9 mouse cellular contexts compared by ENCODE assay signal in genomic region chr9:69670551-69671044, GRCm38 (mm10).
A peak's percentile ranks its signal among the peaks of the same experiment; 100 is the strongest.
DNase-seq lines count a peak whose midpoint lies in the region; ATAC-seq and TF ChIP-seq lines count a peak whose summit lies in the region.
"Had no signal": no experiment of that assay in that cellular context is flagged by ENCODE, and none has a peak within 500 bp of the region (broad histone marks: within the 10 kb centered on the region; RNA-seq: fewer than 3 reads in every experiment).

No protein-coding gene starts in this region.

- H3K4me2 ChIP-seq in liver, embryonic 12.5 days, result peak overlapping the region; percentile 35; the same call in 1 of the 2 replicates
- no peak overlapping the region for H3K4me2 ChIP-seq in liver, postnatal 0 days (ENCODE audit: low read depth, low read length)
- peak overlapping the region; percentile 39 for H3K4me2 ChIP-seq in embryonic facial prominence, embryonic 11.5 days (ENCODE audit: low read depth, low read length)
- peak overlapping the region; percentile 62 for H3K4me2 ChIP-seq in hindbrain, embryonic 15.5 days
- H3K4me2 ChIP-seq in neural tube, embryonic 14.5 days (ENCODE audit: low read depth, low read length), result peak overlapping the region; percentile 41

- no peak for ATAC-seq in liver, embryonic 12.5 days
- no peak for ATAC-seq in liver, postnatal 0 days
- ATAC-seq in embryonic facial prominence, embryonic 11.5 days (replicated peaks; ENCODE audit: insufficient number of reproducible peaks, low FRiP score, low TSS enrichment, low read depth), result peak; percentile 65; the same call in 1 of the 2 replicates
- ATAC-seq in hindbrain, embryonic 15.5 days (ENCODE audit: low FRiP score, low read depth), result peak; percentile 84
- peak; percentile 94 for ATAC-seq in neural tube, embryonic 14.5 days (ENCODE audit: low read depth)
- ATAC-seq in frontal cortex, adult (ENCODE audit: low TSS enrichment), result no peak

- no peak overlapping the region for H3K27ac ChIP-seq in liver, embryonic 12.5 days
- H3K27ac ChIP-seq in liver, postnatal 0 days (ENCODE audit: low read depth), result no peak overlapping the region
- no peak overlapping the region for H3K27ac ChIP-seq in embryonic facial prominence, embryonic 11.5 days (replicated peaks; ENCODE audit: low read depth, low read length)
- 0 out of 2 replicates have a peak overlapping the region, but pooled peaks have one; percentile 21 for H3K27ac ChIP-seq in hindbrain, embryonic 15.5 days (replicated peaks)
- H3K27ac ChIP-seq in neural tube, embryonic 14.5 days (ENCODE audit: low read depth, low read length), result no peak overlapping the region

- TF ChIP-seq EP300 in liver, postnatal 0 days (IDR thresholded peaks at IDR 0.05; ENCODE audit: low read depth), result no peak

- no peaks in the 10 kb centered on the region for H3K4me1 ChIP-seq in liver, embryonic 12.5 days
- H3K4me1 ChIP-seq in liver, postnatal 0 days (ENCODE audit: insufficient read depth), result 0 out of 2 replicates have a peak, but pooled peaks cover 3% of the 10 kb centered on the region
- H3K4me1 ChIP-seq in embryonic facial prominence, embryonic 11.5 days (ENCODE audit: control insufficient read depth, insufficient read depth, low read length), result peaks cover 7% of the 10 kb centered on the region; the same call in 1 of the 2 replicates
- peaks cover 29% of the 10 kb centered on the region for H3K4me1 ChIP-seq in hindbrain, embryonic 15.5 days (replicated peaks)
- H3K4me1 ChIP-seq in neural tube, embryonic 14.5 days (ENCODE audit: control insufficient read depth, insufficient read depth, low read length), result peaks cover 15% of the 10 kb centered on the region; the same call in 1 of the 2 replicates

- H3K4me3 ChIP-seq in liver, embryonic 12.5 days, result no peak overlapping the region
- H3K4me3 ChIP-seq in liver, postnatal 0 days (ENCODE audit: low read depth, low read length), result no peak overlapping the region
- H3K4me3 ChIP-seq in embryonic facial prominence, embryonic 11.5 days (ENCODE audit: low read depth, low read length), result peak overlapping the region; percentile 18
- H3K4me3 ChIP-seq in hindbrain, embryonic 15.5 days, result peak overlapping the region; percentile 30
- peak overlapping the region; percentile 13 for H3K4me3 ChIP-seq in neural tube, embryonic 14.5 days (ENCODE audit: low read depth, low read length)

- WGBS in liver, embryonic 12.5 days (ENCODE audit: insufficient replicate concordance), result 2% methylated on average over 17 of the region's 17 CpGs
- 2% methylated on average over 16 of the region's 17 CpGs for WGBS in liver, postnatal 0 days (ENCODE audit: insufficient replicate concordance)
- under 1% methylated on average over 17 of the region's 17 CpGs for WGBS in embryonic facial prominence, embryonic 11.5 days
- WGBS in hindbrain, embryonic 15.5 days, result under 1% methylated on average over 17 of the region's 17 CpGs
- 0% methylated on average over 17 of the region's 17 CpGs for WGBS in neural tube, embryonic 14.5 days

- no peak for DNase-seq in liver, postnatal 0 days
- peak; percentile 25 for DNase-seq in embryonic facial prominence, embryonic 11.5 days (ENCODE audit: low spot score)
- no peak for DNase-seq in c-Kit-positive CD71-positive TER-119-positive erythroid progenitor cells, embryonic 14.5 days (ENCODE audit: low spot score)
- DNase-seq: adrenal gland, adult 8-10 months; layer of hippocampus, postnatal 36 days had no signal

- no peak for TF ChIP-seq CTCF in liver, postnatal 0 days (IDR thresholded peaks at IDR 0.05; ENCODE audit: low read depth)

- no peaks in the 10 kb centered on the region for H3K9me3 ChIP-seq in liver, embryonic 12.5 days (replicated peaks)
- H3K9me3 ChIP-seq in liver, postnatal 0 days (ENCODE audit: low read length), result no peaks in the 10 kb centered on the region
- no peaks in the 10 kb centered on the region for H3K9me3 ChIP-seq in embryonic facial prominence, embryonic 11.5 days (replicated peaks; ENCODE audit: control insufficient read depth, low read length)
- H3K9me3 ChIP-seq in hindbrain, embryonic 15.5 days, result no peaks in the 10 kb centered on the region
- H3K9me3 ChIP-seq in neural tube, embryonic 14.5 days (ENCODE audit: control insufficient read depth, low read length), result no peaks in the 10 kb centered on the region

- H3K9ac ChIP-seq in liver, embryonic 12.5 days, result no peak overlapping the region
- H3K9ac ChIP-seq in liver, postnatal 0 days (replicated peaks), result no peak overlapping the region
- H3K9ac ChIP-seq in embryonic facial prominence, embryonic 11.5 days (replicated peaks; ENCODE audit: low read length), result no peak overlapping the region
- H3K9ac ChIP-seq in hindbrain, embryonic 15.5 days, result no peak overlapping the region
- H3K9ac ChIP-seq in neural tube, embryonic 14.5 days (replicated peaks; ENCODE audit: low read depth, low read length), result no peak overlapping the region

- H3K27me3 ChIP-seq in liver, embryonic 12.5 days (replicated peaks), result peaks cover 90% of the 10 kb centered on the region
- peaks cover 44% of the 10 kb centered on the region for H3K27me3 ChIP-seq in liver, postnatal 0 days (ENCODE audit: insufficient read depth, low read length)
- peaks cover 26% of the 10 kb centered on the region for H3K27me3 ChIP-seq in embryonic facial prominence, embryonic 11.5 days (ENCODE audit: control insufficient read depth, insufficient read depth, low read length)
- H3K27me3 ChIP-seq in hindbrain, embryonic 15.5 days, result peaks cover 27% of the 10 kb centered on the region
- peaks cover 15% of the 10 kb centered on the region for H3K27me3 ChIP-seq in neural tube, embryonic 14.5 days (ENCODE audit: control insufficient read depth, insufficient read depth, low read length)

- H3K36me3 ChIP-seq in liver, embryonic 12.5 days, result no peaks in the 10 kb centered on the region
- H3K36me3 ChIP-seq in liver, postnatal 0 days (replicated peaks; ENCODE audit: insufficient read depth, low read length), result no peaks in the 10 kb centered on the region
- no peaks in the 10 kb centered on the region for H3K36me3 ChIP-seq in embryonic facial prominence, embryonic 11.5 days (replicated peaks; ENCODE audit: control insufficient read depth, insufficient read depth, low read depth, low read length)
- H3K36me3 ChIP-seq in hindbrain, embryonic 15.5 days, result no peaks in the 10 kb centered on the region
- no peaks in the 10 kb centered on the region for H3K36me3 ChIP-seq in neural tube, embryonic 14.5 days (ENCODE audit: control insufficient read depth, insufficient read depth, low read length)

Comparison
In these comparisons a context has a peak if more than half of its experiments do, and no peak if none do; other contexts are left out.
1. ATAC-seq: peak in embryonic facial prominence, embryonic 11.5 days (single experiment), hindbrain, embryonic 15.5 days (single experiment) and neural tube, embryonic 14.5 days (single experiment); none in liver, embryonic 12.5 days (single experiment), liver, postnatal 0 days (single experiment) and frontal cortex, adult (single experiment).
2. H3K4me3 ChIP-seq: peak in embryonic facial prominence, embryonic 11.5 days (single experiment), hindbrain, embryonic 15.5 days (single experiment) and neural tube, embryonic 14.5 days (single experiment); none in liver, embryonic 12.5 days (single experiment) and liver, postnatal 0 days (single experiment).